10 mouse cellular contexts compared by ENCODE assay signal in the genomic region with DNA sequence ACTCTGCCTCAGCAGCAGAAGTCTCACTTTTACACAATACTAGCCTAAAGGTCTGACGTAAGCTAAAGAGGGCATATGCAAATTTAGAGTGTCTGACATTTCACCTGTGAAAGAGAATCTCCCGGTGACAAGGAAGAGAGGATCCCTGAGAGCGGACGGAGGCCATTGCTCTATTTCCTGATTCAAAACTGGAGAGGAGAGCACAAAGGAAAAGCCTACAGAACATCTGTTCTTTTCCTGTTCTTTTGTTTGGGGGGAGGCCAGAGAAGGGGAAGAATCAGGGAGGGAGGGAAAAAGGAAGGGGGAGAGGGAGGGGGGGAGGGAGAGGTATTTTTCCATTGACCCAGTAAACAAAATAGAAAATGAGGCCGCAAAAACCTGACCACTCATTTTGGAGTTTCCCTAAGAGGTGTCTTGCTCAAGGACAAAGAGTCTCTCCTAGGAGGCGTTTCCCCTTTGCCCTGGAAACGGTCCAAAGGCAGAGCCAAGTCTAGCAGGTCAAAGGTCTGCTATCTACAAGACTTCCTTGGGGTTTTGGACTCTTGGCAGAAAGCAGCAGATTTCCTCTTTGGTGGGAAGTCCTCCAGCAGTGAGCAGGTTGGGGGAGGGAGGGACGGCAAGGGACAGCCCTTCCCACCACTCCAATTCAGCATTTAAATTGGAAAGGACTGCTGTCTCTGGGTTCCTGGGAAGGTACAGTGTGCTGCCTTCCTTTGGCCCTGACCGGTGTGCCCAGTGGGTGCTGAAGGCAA. TPM values are rescaled to one million over a fixed set of nuclear protein-coding genes. Genes with fewer than 3 reads are reported as not detected.
DNase-seq lines count a peak whose midpoint lies in the region; ATAC-seq and TF ChIP-seq lines count a peak whose summit lies in the region.
"Had no signal": no experiment of that assay in that cellular context is flagged by ENCODE, and none has a peak within 500 bp of the region (broad histone marks: within the 10 kb centered on the region; RNA-seq: fewer than 3 reads in every experiment).

No protein-coding gene starts in this region.

- DNase-seq in liver, adult 2 months (ENCODE audit: extremely low read depth, low read depth, low spot score): peak; percentile 64
- DNase-seq in liver: no peak
- no peak for DNase-seq in heart, embryonic 10.5 days (ENCODE audit: low spot score)
- peak; percentile 85 to 93 for DNase-seq in kidney, postnatal 36 days
- peak; percentile 56 for DNase-seq in stomach, postnatal 0 days (ENCODE audit: low spot score)
- no peak for DNase-seq in thymus, postnatal 36 days
- no peak for DNase-seq in right cerebral cortex, postnatal 14 days
- DNase-seq in thymus, postnatal 10 days (ENCODE audit: low spot score in 2 of 2): no peak

- peak overlapping the region; percentile 42 for H3K27ac ChIP-seq in liver, adult 2 months (replicated peaks; ENCODE audit: insufficient read depth, low read depth, low read length)
- peak overlapping the region; percentile 69; the same call in 1 of the 2 replicates for H3K27ac ChIP-seq in heart, embryonic 10.5 days
- H3K27ac ChIP-seq in stomach, postnatal 0 days (replicated peaks): 0 out of 2 replicates have a peak overlapping the region, but pooled peaks have one; percentile 24
- H3K27ac ChIP-seq: neural tube, embryonic 12.5 days had no signal

- no peaks in the 10 kb centered on the region for H3K36me3 ChIP-seq in liver, adult 2 months (ENCODE audit: control insufficient read depth, insufficient read depth, low read length)
- no peaks in the 10 kb centered on the region for H3K36me3 ChIP-seq in heart, embryonic 10.5 days
- H3K36me3 ChIP-seq in stomach, postnatal 0 days (ENCODE audit: control insufficient read depth, insufficient read depth, low read length): no peaks in the 10 kb centered on the region
- H3K36me3 ChIP-seq: neural tube, embryonic 12.5 days had no signal

- H3K79me2 ChIP-seq in liver, adult 2 months (ENCODE audit: control insufficient read depth, insufficient read depth, low read length): no peaks in the 10 kb centered on the region

- H3K9me3 ChIP-seq in heart, embryonic 10.5 days: no peaks in the 10 kb centered on the region
- no peaks in the 10 kb centered on the region for H3K9me3 ChIP-seq in stomach, postnatal 0 days (ENCODE audit: control insufficient read depth, low read length)
- H3K9me3 ChIP-seq: neural tube, embryonic 12.5 days had no signal

- no peak for TF ChIP-seq EP300 in stomach, postnatal 0 days (optimal IDR thresholded peaks at IDR 0.05)

- 51% methylated on average over 9 of the region's 9 CpGs for WGBS in liver, adult 2 months
- WGBS in heart, embryonic 10.5 days: 56% methylated on average over 9 of the region's 9 CpGs
- WGBS in stomach, postnatal 0 days: 65% methylated on average over 9 of the region's 9 CpGs

- TF ChIP-seq POLR2A in liver, adult 2 months (IDR thresholded peaks at IDR 0.05; ENCODE audit: extremely low read depth, insufficient read depth, low read length): no peak

- ATAC-seq in stomach, postnatal 0 days (ENCODE audit: low FRiP score, low TSS enrichment): no peak

- no peaks in the 10 kb centered on the region for H3K27me3 ChIP-seq in liver, adult 2 months (ENCODE audit: control insufficient read depth, insufficient read depth, low read length)
- H3K27me3 ChIP-seq in heart, embryonic 10.5 days (ENCODE audit: insufficient read depth, poor library complexity, severe bottlenecking): no peaks in the 10 kb centered on the region
- H3K27me3 ChIP-seq in stomach, postnatal 0 days (ENCODE audit: control insufficient read depth, insufficient read depth, low read length): no peaks in the 10 kb centered on the region
- H3K27me3 ChIP-seq: neural tube, embryonic 12.5 days had no signal

- peaks cover 15% of the 10 kb centered on the region for H3K4me1 ChIP-seq in liver, adult 2 months (ENCODE audit: control insufficient read depth, insufficient read depth, low read length)
- peaks cover 32% of the 10 kb centered on the region for H3K4me1 ChIP-seq in heart, embryonic 10.5 days
- H3K4me1 ChIP-seq in stomach, postnatal 0 days (replicated peaks; ENCODE audit: control insufficient read depth, insufficient read depth): no peaks in the 10 kb centered on the region

- H3K4me3 ChIP-seq in liver, adult 2 months (ENCODE audit: insufficient read depth, low read depth, low read length): no peak overlapping the region
- no peak overlapping the region for H3K4me3 ChIP-seq in heart, embryonic 10.5 days
- no peak overlapping the region for H3K4me3 ChIP-seq in stomach, postnatal 0 days (ENCODE audit: low read depth, low read length)
- H3K4me3 ChIP-seq: neural tube, embryonic 12.5 days had no signal

- no peak overlapping the region for H3K4me2 ChIP-seq in stomach, postnatal 0 days (replicated peaks; ENCODE audit: low read depth)
- H3K4me2 ChIP-seq: neural tube, embryonic 12.5 days had no signal

- H3K9ac ChIP-seq in liver, adult 2 months (ENCODE audit: low read depth, low read length): no peak overlapping the region
- no peak overlapping the region for H3K9ac ChIP-seq in stomach, postnatal 0 days (ENCODE audit: low read length)
- H3K9ac ChIP-seq: neural tube, embryonic 12.5 days had no signal

- no peak for TF ChIP-seq CTCF in liver, adult 2 months (IDR thresholded peaks at IDR 0.05; ENCODE audit: low read depth, low read length)
- TF ChIP-seq CTCF in stomach, postnatal 0 days (IDR thresholded peaks at IDR 0.05; ENCODE audit: low read depth): no peak

RNA-seq across cellular contexts. Expression of a gene that starts 54.4 kb away (rescaled TPM):
- total RNA-seq in liver, adult 2 months (2014; rRNA removed): 2.3 and 2.6 TPM in 2 replicates
- 1.3 TPM in 2 replicates for polyA plus RNA-seq in liver, adult 2 months (2012; rRNA removed)
- polyA plus RNA-seq in heart, embryonic 10.5 days (2016; fragmentation: Nextera tagmentation; extraction: Ambion mirVana): 3.9 and 4.2 TPM in 2 replicates
- polyA plus RNA-seq in stomach, postnatal 0 days (2015; fragmentation: Nextera tagmentation; extraction: Ambion mirVana): 3.3 and 3.5 TPM in 2 replicates
- total RNA-seq: MEL had no signal

Comparison
In these comparisons a context has a peak if more than half of its experiments do, and no peak if none do; other contexts are left out.
1. DNase-seq: peak in liver, adult 2 months (single experiment), kidney, postnatal 36 days (2 of 2) and stomach, postnatal 0 days (single experiment); none in liver (single experiment), heart, embryonic 10.5 days (single experiment), thymus, postnatal 36 days (0 of 2), right cerebral cortex, postnatal 14 days (single experiment) and thymus, postnatal 10 days (0 of 2).
2. Peak in every context shown above with its lines, with median percentiles within 50 percentile points of each other: H3K27ac ChIP-seq.